Mouse (Mus musculus): ENCODE data around the gene Tmem53. TPM values are rescaled to one million over a fixed set of nuclear protein-coding genes. Genes with fewer than 3 reads are reported as not detected.

The Tmem53 gene
- polyA plus RNA-seq, 1 experiment, result 16.1 TPM

- TF ChIP-seq CTCF (IDR thresholded peaks at IDR 0.05; ENCODE audit: borderline replicate concordance, control insufficient read depth, extremely low read depth, insufficient read depth, low read length, poor library complexity) (no peak), POLR2A (IDR thresholded peaks at IDR 0.05; ENCODE audit: control insufficient read depth, extremely low read depth, insufficient read depth, low read length, poor library complexity) (no peak)
- Histone ChIP-seq H3K36me3 (ENCODE audit: control insufficient read depth, insufficient read depth, low read length) (peaks cover 82% of the 10 kb centered on the region), H3K27ac (ENCODE audit: control insufficient read depth, insufficient read depth, low read length) (no peak overlapping the region), H3K4me3 (ENCODE audit: control insufficient read depth, insufficient read depth, low read length) (no peak overlapping the region), H3K4me1 (replicated peaks; ENCODE audit: control insufficient read depth, insufficient read depth, low read length) (no peaks in the 10 kb centered on the region), H3K27me3 (ENCODE audit: control insufficient read depth, insufficient read depth, low read length) (no peaks in the 10 kb centered on the region)
- DNase-seq, result no peak
- WGBS, result 96% methylated on average over 13 of the region's 13 CpGs
Observed at GRCm38 (mm10) chr4:117277021-117277420, 25.3 kb downstream of the Tmem53 start.

- Histone ChIP-seq H3K27me3 (ENCODE audit: control insufficient read depth, insufficient read depth, low read length) (no peaks in the 10 kb centered on the region), H3K4me3 (ENCODE audit: control insufficient read depth, insufficient read depth, low read length) (no peak overlapping the region), H3K4me1 (replicated peaks; ENCODE audit: control insufficient read depth, insufficient read depth, low read length) (no peaks in the 10 kb centered on the region), H3K27ac (ENCODE audit: control insufficient read depth, insufficient read depth, low read length) (no peak overlapping the region), H3K36me3 (ENCODE audit: control insufficient read depth, insufficient read depth, low read length) (peaks cover 77% of the 10 kb centered on the region)
- TF ChIP-seq POLR2A (IDR thresholded peaks at IDR 0.05; ENCODE audit: control insufficient read depth, extremely low read depth, insufficient read depth, low read length, poor library complexity) (no peak), CTCF (IDR thresholded peaks at IDR 0.05; ENCODE audit: borderline replicate concordance, control insufficient read depth, extremely low read depth, insufficient read depth, low read length, poor library complexity) (no peak)
- 95% methylated on average over 7 of the region's 7 CpGs for WGBS
- no peak for DNase-seq
Observed at GRCm38 (mm10) chr4:117277687-117278086, 25.9 kb downstream of the Tmem53 start.

- no peak for DNase-seq
- WGBS, result 94% methylated on average over 10 of the region's 10 CpGs
- H3K27ac ChIP-seq (ENCODE audit: control insufficient read depth, insufficient read depth, low read length), result no peak overlapping the region
- TF ChIP-seq CTCF (IDR thresholded peaks at IDR 0.05; ENCODE audit: borderline replicate concordance, control insufficient read depth, extremely low read depth, insufficient read depth, low read length, poor library complexity) (no peak), POLR2A (IDR thresholded peaks at IDR 0.05; ENCODE audit: control insufficient read depth, extremely low read depth, insufficient read depth, low read length, poor library complexity) (no peak)
- H3K4me3 ChIP-seq (ENCODE audit: control insufficient read depth, insufficient read depth, low read length), result no peak overlapping the region
- H3K4me1 ChIP-seq (replicated peaks; ENCODE audit: control insufficient read depth, insufficient read depth, low read length), result no peaks in the 10 kb centered on the region
- H3K27me3 ChIP-seq (ENCODE audit: control insufficient read depth, insufficient read depth, low read length), result no peaks in the 10 kb centered on the region
- peaks cover 68% of the 10 kb centered on the region for H3K36me3 ChIP-seq (ENCODE audit: control insufficient read depth, insufficient read depth, low read length)
Observed at GRCm38 (mm10) chr4:117278381-117279252, 26.9 kb downstream of the Tmem53 start.

DNA sequence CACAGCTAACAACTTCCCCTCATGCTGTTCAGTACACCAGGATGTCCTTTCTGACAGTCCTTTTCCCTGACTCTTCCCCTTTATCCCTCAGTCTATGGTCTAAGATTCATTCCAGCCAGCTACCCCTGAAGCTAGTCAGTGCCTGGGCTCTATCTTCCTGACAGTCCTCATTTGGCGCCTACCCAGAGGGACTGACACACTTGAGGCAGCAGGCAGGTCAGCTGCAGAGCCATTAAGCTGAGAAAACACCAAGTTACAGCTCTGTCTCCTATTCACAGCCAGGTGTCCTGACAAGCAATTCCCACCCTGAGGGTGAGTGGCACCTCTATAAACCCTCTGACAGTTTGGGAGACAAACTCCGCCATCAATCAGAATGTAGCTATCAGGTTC, 27.5 kb downstream of the Tmem53 start:
- DNase-seq, result no peak
- Histone ChIP-seq H3K4me3 (ENCODE audit: control insufficient read depth, insufficient read depth, low read length) (no peak overlapping the region), H3K27ac (ENCODE audit: control insufficient read depth, insufficient read depth, low read length) (no peak overlapping the region), H3K27me3 (ENCODE audit: control insufficient read depth, insufficient read depth, low read length) (no peaks in the 10 kb centered on the region), H3K36me3 (ENCODE audit: control insufficient read depth, insufficient read depth, low read length) (peaks cover 70% of the 10 kb centered on the region), H3K4me1 (replicated peaks; ENCODE audit: control insufficient read depth, insufficient read depth, low read length) (no peaks in the 10 kb centered on the region)
- WGBS, result 99% methylated on average over 2 of the region's 2 CpGs
- TF ChIP-seq CTCF (IDR thresholded peaks at IDR 0.05; ENCODE audit: borderline replicate concordance, control insufficient read depth, extremely low read depth, insufficient read depth, low read length, poor library complexity), result no peak
- no peak for TF ChIP-seq POLR2A (IDR thresholded peaks at IDR 0.05; ENCODE audit: control insufficient read depth, extremely low read depth, insufficient read depth, low read length, poor library complexity)

DNA sequence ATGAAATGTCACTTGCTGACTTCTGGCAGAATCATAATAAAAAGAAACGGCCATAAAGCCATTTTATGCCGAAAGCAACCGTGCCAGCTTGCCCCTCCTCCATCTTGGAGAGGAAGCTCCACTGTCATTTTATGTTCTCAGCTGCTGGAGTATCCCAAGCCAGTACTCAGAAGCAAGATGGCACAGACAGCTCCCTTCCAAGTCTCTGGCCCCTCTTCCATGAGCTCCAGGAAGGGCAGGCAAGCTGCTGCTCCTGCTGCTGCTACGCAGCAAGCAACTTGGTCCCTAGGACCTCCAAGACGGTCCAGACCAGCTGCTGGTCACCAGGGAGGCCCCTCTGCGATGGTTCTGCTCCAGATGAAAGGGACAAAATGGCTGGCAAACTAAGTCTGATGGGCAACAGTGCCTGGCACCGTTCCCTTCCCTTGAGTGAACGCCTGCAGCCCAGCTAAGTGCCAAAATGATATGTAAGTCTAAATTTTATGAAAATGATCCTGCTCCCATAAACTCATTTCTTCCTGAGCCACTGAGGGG, 28.7 kb downstream of the Tmem53 start:
- WGBS, result 94% methylated on average over 8 of the region's 8 CpGs
- Histone ChIP-seq H3K27ac (ENCODE audit: control insufficient read depth, insufficient read depth, low read length) (no peak overlapping the region), H3K27me3 (ENCODE audit: control insufficient read depth, insufficient read depth, low read length) (no peaks in the 10 kb centered on the region), H3K4me1 (replicated peaks; ENCODE audit: control insufficient read depth, insufficient read depth, low read length) (no peaks in the 10 kb centered on the region), H3K4me3 (ENCODE audit: control insufficient read depth, insufficient read depth, low read length) (no peak overlapping the region), H3K36me3 (ENCODE audit: control insufficient read depth, insufficient read depth, low read length) (peaks cover 74% of the 10 kb centered on the region)
- no peak for DNase-seq
- TF ChIP-seq CTCF (IDR thresholded peaks at IDR 0.05; ENCODE audit: borderline replicate concordance, control insufficient read depth, extremely low read depth, insufficient read depth, low read length, poor library complexity) (no peak), POLR2A (IDR thresholded peaks at IDR 0.05; ENCODE audit: control insufficient read depth, extremely low read depth, insufficient read depth, low read length, poor library complexity) (no peak)

DNA sequence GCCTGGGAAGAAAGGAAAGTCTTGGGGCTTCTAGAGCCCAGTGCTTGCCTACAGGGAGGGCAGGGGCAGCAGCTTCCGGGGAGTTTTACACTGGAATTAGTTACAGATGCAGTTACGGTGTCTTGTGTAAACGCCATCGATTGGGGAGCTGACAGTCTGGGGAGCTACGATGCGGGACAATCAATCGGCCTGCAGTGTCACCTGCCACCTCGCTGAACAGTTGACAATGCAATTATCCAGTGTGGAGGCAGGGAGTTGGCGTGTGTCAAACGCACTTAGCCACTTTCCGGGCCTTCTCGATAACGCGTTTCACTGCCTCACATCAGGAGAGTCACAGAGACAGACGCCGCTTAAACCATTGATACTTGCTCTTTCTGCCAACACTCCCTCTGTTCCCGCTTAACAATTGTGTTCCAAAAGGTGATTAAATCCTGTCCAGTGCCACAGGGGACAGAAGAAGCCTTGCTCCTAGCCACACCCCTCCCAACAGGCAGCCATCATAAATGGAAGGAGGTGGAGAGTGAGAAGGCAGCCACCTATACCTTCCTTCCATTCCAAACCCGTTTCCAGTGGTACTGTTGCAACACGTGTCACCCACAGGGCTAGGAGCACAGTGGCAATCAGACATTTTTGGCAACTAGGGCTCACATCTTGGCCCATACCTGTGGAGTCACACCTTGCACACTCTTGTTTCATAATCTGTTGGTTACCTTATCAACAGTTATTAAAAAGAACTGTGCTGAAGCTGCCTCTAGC, 29.5 kb downstream of the Tmem53 start:
- no peak for TF ChIP-seq CTCF (IDR thresholded peaks at IDR 0.05; ENCODE audit: borderline replicate concordance, control insufficient read depth, extremely low read depth, insufficient read depth, low read length, poor library complexity)
- no peak for TF ChIP-seq POLR2A (IDR thresholded peaks at IDR 0.05; ENCODE audit: control insufficient read depth, extremely low read depth, insufficient read depth, low read length, poor library complexity)
- no peak overlapping the region for H3K27ac ChIP-seq (ENCODE audit: control insufficient read depth, insufficient read depth, low read length)
- WGBS, result 94% methylated on average over 19 of the region's 19 CpGs
- no peak overlapping the region for H3K4me3 ChIP-seq (ENCODE audit: control insufficient read depth, insufficient read depth, low read length)
- no peaks in the 10 kb centered on the region for H3K4me1 ChIP-seq (replicated peaks; ENCODE audit: control insufficient read depth, insufficient read depth, low read length)
- DNase-seq, result no peak
- no peaks in the 10 kb centered on the region for H3K27me3 ChIP-seq (ENCODE audit: control insufficient read depth, insufficient read depth, low read length)
- peaks cover 74% of the 10 kb centered on the region for H3K36me3 ChIP-seq (ENCODE audit: control insufficient read depth, insufficient read depth, low read length)
